Mouse (Mus musculus) lung, embryonic 14.5 days (tissue): ENCODE measurements around the gene Cyp26a1. TPM values are rescaled to one million over a fixed set of nuclear protein-coding genes. Genes with fewer than 3 reads are reported as not detected.
A peak's percentile ranks its signal among the peaks of the same experiment; 100 is the strongest.

Experiments
- ATAC-seq: fragments of 200-750 bp; cut with Nextera tagmentation; 2 replicates; pipeline ENCODE4 v1.8.0; 2017; ENCODE audit warnings: mild to moderate bottlenecking, moderate TSS enrichment, moderate library complexity; ENCODE audit not compliant: insufficient read depth
- DNase-seq: peaks from one replicate; pipeline ENCODE4 v3.0.0-alpha.2; 2015
- H3K27ac ChIP-seq: fragments of 300-500 bp; sonication (generic); 2 replicates; pipeline ENCODE4 v1.5.1; 2014; ENCODE audit warnings: low read depth, mild to moderate bottlenecking, moderate library complexity
- H3K27me3 ChIP-seq: fragments of 300-500 bp; sonication (generic); 2 replicates; pipeline ENCODE4 v1.6.1; 2014; ENCODE audit warnings: low read length, control low read depth; ENCODE audit not compliant: insufficient read depth
- H3K36me3 ChIP-seq: fragments of 300-500 bp; sonication (generic); 2 replicates; pipeline ENCODE4 v1.6.1; 2014; ENCODE audit warnings: control low read depth; ENCODE audit not compliant: insufficient read depth
- H3K4me1 ChIP-seq: fragments of 300-500 bp; sonication (generic); 2 replicates; pipeline ENCODE4 v1.6.1; 2014; ENCODE audit warnings: antibody characterized with exemption, control low read depth; ENCODE audit not compliant: insufficient read depth
- H3K4me2 ChIP-seq: fragments of 300-500 bp; sonication (generic); 2 replicates; pipeline ENCODE4 v1.6.1; 2014; ENCODE audit warnings: mild to moderate bottlenecking
- H3K4me3 ChIP-seq: fragments of 300-500 bp; sonication (generic); 2 replicates; pipeline ENCODE4 v1.5.1; 2014; ENCODE audit warnings: low read depth, low read length
- H3K9ac ChIP-seq: fragments of 300-500 bp; sonication (generic); 2 replicates; pipeline ENCODE4 v1.6.1; 2014
- H3K9me3 ChIP-seq: fragments of 300-500 bp; sonication (generic); 2 replicates; pipeline ENCODE4 v1.6.1; 2016; ENCODE audit warnings: low read depth, low read length, control low read depth
- CTCF ChIP-seq: IDR thresholded peaks from 2 replicates; pipeline ENCODE4 v1.5.1; 2016; ENCODE audit warnings: antibody characterized with exemption, low read depth
- WGBS: fragments of 180-500 bp; shearing (Covaris S2); extraction: QIAGEN DNeasy Blood & Tissue Kit; methylation state at CpG from one replicate; pipeline ENCODE4 v1.1.7; 2014; 5-methylcytosine and 5-hydroxymethylcytosine counted together
- polyA plus RNA-seq: library from polyadenylated mRNA; unstranded; fragments of >200 nt; fragmentation: Nextera tagmentation; extraction: Ambion mirVana; gene quantifications from 2 replicates; pipeline ENCODE4 v1.2.1, GENCODE M21; 2014

The Cyp26a1 gene
- polyA plus RNA-seq, 1 experiment from 2014 or later: not detected

DNA sequence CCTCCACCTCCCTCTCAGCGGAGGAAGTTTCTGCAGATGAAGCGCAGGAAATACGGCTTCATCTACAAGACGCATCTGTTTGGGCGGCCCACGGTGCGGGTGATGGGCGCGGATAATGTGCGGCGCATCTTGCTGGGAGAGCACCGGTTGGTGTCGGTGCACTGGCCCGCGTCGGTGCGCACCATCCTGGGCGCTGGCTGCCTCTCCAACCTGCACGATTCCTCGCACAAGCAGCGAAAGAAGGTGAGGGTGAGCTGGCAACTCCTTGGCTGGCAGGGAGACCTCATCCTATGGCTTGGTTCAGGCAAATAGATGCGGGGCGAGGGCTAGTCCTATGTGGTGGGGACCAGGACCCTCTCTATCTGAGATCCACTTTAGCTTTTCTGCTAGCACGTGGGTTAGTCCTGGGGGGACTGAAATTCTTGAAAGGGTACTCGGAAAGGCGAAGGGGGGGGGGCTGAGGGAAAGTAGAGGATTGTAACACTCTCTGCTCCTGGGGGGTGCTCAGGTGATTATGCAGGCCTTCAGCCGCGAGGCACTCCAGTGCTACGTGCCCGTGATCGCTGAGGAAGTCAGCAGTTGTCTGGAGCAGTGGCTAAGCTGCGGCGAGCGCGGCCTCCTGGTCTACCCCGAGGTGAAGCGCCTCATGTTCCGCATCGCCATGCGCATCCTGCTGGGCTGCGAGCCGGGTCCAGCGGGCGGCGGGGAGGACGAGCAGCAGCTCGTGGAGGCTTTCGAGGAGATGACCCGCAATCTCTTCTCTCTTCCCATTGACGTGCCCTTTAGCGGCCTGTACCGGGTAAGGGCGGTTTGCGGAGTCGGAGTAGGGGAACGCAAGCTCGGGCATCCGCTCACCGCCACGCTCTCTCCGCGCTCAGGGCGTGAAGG lies 919 bp downstream of the Cyp26a1 start:
- Histone ChIP-seq H3K4me1 (no peaks in the 10 kb centered on the region; the same call in 1 of the 2 replicates), H3K36me3 (no peaks in the 10 kb centered on the region), H3K4me3 (peak overlapping the region; percentile 33), H3K9ac (no peak overlapping the region), H3K27ac (no peak overlapping the region), H3K4me2 (peak overlapping the region; percentile 58), H3K27me3 (peaks cover 100% of the 10 kb centered on the region), H3K9me3 (no peaks in the 10 kb centered on the region)
- ATAC-seq (no peak), DNase-seq (peak; percentile 53)
- TF ChIP-seq CTCF: no peak
- WGBS: 1% methylated on average over 63 of the region's 63 CpGs

DNA sequence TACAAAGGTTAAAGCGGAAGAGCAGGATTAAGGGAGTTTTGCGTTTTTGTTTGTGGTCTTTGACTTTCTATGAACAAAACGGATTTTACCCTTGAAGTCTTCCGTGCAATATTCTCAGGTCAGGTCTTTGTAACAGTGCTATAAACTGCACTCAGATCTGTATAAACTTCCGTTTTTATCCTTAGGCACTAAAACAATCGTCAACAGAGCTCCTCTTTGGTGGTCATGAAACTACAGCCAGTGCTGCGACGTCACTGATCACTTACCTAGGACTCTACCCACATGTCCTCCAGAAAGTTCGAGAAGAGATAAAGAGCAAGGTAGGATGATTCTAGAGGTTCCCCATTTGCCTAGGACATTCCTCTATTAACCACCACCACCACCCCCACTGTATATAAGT lies 2.1 kb downstream of the Cyp26a1 start:
- Histone ChIP-seq H3K4me2 (no peak overlapping the region), H3K4me3 (no peak overlapping the region), H3K27me3 (peaks cover 90% of the 10 kb centered on the region), H3K9ac (no peak overlapping the region), H3K4me1 (no peaks in the 10 kb centered on the region; the same call in 1 of the 2 replicates), H3K9me3 (no peaks in the 10 kb centered on the region), H3K36me3 (no peaks in the 10 kb centered on the region), H3K27ac (no peak overlapping the region)
- 24% methylated on average over 9 of the region's 9 CpGs for WGBS
- ATAC-seq (no peak), DNase-seq (no peak)
- TF ChIP-seq CTCF: no peak

DNA sequence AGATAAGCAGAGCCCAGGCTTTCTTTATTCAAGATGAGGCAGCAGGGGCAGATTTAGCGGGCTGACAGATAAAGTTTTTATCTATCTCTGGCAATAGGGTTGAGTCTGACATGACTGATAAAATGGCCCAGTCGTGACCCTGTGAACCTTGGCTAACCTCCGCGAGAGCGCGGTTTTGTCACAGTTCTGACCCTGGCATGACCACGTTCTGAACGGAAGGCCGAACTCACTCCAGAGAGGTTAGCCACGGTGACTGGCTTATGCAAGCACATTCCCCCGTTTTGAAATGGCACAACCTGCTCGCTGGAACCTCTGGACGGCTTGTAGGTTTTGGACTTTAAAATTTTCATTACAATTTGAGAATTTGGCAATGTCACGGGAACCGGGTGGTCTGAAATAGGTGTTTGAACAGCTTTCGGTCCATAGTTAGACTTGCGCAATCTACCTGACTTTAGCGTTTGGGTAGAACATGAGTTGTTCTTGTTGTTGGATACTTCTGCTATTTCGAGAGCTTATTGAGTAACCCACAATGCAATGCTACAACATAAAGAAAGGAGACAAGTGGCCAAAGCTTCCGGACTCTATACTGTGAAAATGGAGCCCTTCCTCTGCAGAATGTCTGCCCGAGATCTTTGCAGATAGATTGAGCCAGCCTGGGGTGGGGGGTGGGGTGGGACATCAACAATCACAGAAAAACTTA lies 4.9 kb downstream of the Cyp26a1 start:
- Histone ChIP-seq H3K36me3 (no peaks in the 10 kb centered on the region), H3K9ac (no peak overlapping the region), H3K4me2 (no peak overlapping the region), H3K4me3 (no peak overlapping the region), H3K27me3 (peaks cover 62% of the 10 kb centered on the region), H3K27ac (no peak overlapping the region), H3K4me1 (no peaks in the 10 kb centered on the region), H3K9me3 (no peaks in the 10 kb centered on the region)
- no peak for TF ChIP-seq CTCF
- DNase-seq (no peak), ATAC-seq (no peak)
- WGBS: 36% methylated on average over 21 of the region's 21 CpGs

DNA sequence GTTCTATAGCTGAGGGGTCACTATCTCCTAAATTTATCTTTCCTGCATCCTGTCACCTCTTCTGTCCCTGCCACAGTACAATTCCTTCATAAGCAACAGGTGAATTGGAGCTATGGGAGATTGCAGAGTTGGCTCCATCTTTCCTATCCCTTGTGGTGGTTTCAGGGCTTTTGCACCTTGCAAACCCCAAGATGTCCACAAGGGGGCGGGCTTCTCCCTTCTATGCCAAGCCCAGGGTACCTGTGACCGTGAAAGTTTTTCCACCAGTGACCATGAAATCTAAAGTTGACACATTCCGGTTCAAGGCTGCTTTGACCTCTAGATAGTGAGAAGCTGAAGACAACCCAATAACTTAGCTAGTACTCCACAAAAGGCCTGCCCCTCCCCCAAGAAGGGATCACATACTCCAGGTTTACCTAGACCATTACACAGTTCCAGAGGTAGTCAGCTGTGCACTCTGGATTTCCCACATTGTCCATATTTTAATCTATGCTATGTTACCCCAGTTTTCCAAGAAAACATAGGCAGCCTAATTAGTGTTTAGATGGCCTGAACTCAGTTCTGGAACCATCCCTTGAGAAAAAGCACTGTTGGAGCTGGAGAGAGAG lies 6.4 kb downstream of the Cyp26a1 start:
- peak; percentile 89 for TF ChIP-seq CTCF
- DNase-seq (peak; percentile 79), ATAC-seq (peak; percentile 60; the same call in 1 of the 2 replicates)
- no peaks in the 10 kb centered on the region for H3K4me1 ChIP-seq
- no peak overlapping the region for H3K4me3 ChIP-seq
- H3K36me3 ChIP-seq: no peaks in the 10 kb centered on the region
- H3K27me3 ChIP-seq: peaks cover 47% of the 10 kb centered on the region
- H3K9ac ChIP-seq: no peak overlapping the region
- no peak overlapping the region for H3K27ac ChIP-seq
- H3K4me2 ChIP-seq: no peak overlapping the region
- H3K9me3 ChIP-seq: no peaks in the 10 kb centered on the region
- WGBS: 4% methylated on average over 3 of the region's 3 CpGs

DNA sequence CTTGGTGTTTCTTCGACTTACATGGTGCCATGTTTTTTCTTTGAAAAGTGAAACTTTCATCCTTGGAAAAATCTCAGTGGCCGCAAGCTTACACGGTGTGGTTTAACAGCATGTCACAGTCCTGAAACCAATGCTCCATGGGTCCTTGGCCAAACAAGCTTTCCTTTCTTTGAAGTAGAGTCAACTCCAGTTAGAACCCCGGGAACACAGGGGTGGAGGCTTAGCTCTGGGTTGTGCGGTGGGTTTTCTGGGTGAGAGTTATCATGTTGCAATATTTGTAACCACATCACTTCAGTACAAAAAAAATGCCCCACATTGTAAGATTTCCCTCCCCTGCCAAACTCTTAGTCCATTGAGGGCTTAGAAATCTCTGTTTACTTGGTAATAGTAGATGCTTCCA lies 8.1 kb downstream of the Cyp26a1 start:
- no peak overlapping the region for H3K4me3 ChIP-seq
- H3K9ac ChIP-seq: no peak overlapping the region
- WGBS: 81% methylated on average over 5 of the region's 5 CpGs
- H3K36me3 ChIP-seq: no peaks in the 10 kb centered on the region
- no peak for TF ChIP-seq CTCF
- no peak for DNase-seq
- no peaks in the 10 kb centered on the region for H3K9me3 ChIP-seq
- no peak for ATAC-seq
- H3K4me2 ChIP-seq: no peak overlapping the region
- H3K27ac ChIP-seq: no peak overlapping the region
- H3K27me3 ChIP-seq: peaks cover 30% of the 10 kb centered on the region
- H3K4me1 ChIP-seq: no peaks in the 10 kb centered on the region

DNA sequence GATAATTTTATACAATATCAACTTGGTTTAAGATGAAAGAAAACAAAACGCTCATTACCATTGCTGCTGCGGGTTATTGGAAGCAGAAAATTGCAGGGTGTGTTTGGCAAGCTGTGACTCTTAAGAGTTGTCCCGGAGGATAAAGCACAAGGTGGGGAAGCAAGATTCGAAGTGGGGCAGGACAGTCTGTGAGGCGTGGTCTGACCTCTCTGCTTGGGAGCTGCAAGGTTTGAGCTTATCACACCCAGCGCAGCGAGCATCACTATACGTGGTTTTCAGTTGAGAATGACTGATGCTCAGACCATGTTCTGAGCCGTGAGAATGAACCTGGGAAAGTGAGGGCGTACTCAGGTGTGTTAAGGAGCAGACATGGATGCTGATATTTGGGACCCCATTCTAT lies 17.1 kb downstream of the Cyp26a1 start:
- 63% methylated on average over 10 of the region's 10 CpGs for WGBS
- no peaks in the 10 kb centered on the region for H3K36me3 ChIP-seq
- no peak overlapping the region for H3K9ac ChIP-seq
- ATAC-seq (no peak), DNase-seq (no peak)
- no peak overlapping the region for H3K4me3 ChIP-seq
- H3K4me1 ChIP-seq: no peaks in the 10 kb centered on the region
- no peak overlapping the region for H3K27ac ChIP-seq
- no peak for TF ChIP-seq CTCF
- H3K9me3 ChIP-seq: no peaks in the 10 kb centered on the region
- H3K4me2 ChIP-seq: no peak overlapping the region
- no peaks in the 10 kb centered on the region for H3K27me3 ChIP-seq

DNA sequence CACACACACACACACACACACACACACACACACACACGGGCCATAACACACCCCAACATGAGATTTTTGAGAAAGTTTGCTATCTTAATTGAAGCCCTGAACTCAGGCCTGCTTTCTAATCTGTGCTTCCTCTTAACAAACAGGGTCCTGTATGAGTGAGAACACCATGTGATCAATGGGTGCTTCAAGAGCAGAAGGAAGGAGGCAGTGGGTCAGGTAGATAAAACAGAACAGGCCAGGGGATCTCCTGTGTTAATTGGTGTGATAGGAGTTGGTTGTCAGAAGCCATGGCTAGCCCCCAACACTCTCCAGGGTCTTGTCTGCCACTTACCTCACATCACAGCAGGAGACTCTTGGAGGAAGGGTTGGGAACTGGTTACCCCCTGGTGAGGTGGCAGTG lies 18.4 kb downstream of the Cyp26a1 start:
- Histone ChIP-seq H3K9ac (no peak overlapping the region), H3K4me3 (no peak overlapping the region), H3K27ac (no peak overlapping the region), H3K36me3 (no peaks in the 10 kb centered on the region), H3K4me1 (no peaks in the 10 kb centered on the region), H3K27me3 (no peaks in the 10 kb centered on the region), H3K9me3 (no peaks in the 10 kb centered on the region), H3K4me2 (no peak overlapping the region)
- DNase-seq (no peak), ATAC-seq (no peak)
- no peak for TF ChIP-seq CTCF
- WGBS: 27% methylated on average over 1 of the region's 1 CpGs
